Mouse (Mus musculus) forebrain, embryonic 13.5 days (tissue): ENCODE data around the gene Arl3. TPM values are rescaled to one million over a fixed set of nuclear protein-coding genes. Genes with fewer than 3 reads are reported as not detected.

Experiments used
- ATAC-seq: fragments of 200-750 bp; cut with Nextera tagmentation; 2 replicates; pipeline ENCODE4 v1.8.0; 2017
- H3K27ac ChIP-seq: fragments of 300-500 bp; sonication (generic); 2 replicates; pipeline ENCODE4 v1.5.1; 2015; ENCODE audit warnings: inconsistent platforms, mild to moderate bottlenecking, moderate library complexity
- H3K27me3 ChIP-seq: fragments of 300-500 bp; sonication (generic); 2 replicates; pipeline ENCODE4 v1.6.1; 2015; ENCODE audit warnings: mild to moderate bottlenecking, inconsistent platforms
- H3K36me3 ChIP-seq: fragments of 300-500 bp; sonication (generic); 2 replicates; pipeline ENCODE4 v1.6.1; 2015; ENCODE audit warnings: mild to moderate bottlenecking, inconsistent platforms; ENCODE audit not compliant: poor library complexity, severe bottlenecking
- H3K4me1 ChIP-seq: fragments of 300-500 bp; sonication (generic); 2 replicates; pipeline ENCODE4 v1.6.1; 2015; ENCODE audit warnings: inconsistent platforms
- H3K4me2 ChIP-seq: fragments of 300-500 bp; sonication (generic); 2 replicates; pipeline ENCODE4 v1.6.1; 2015; ENCODE audit warnings: inconsistent platforms, mild to moderate bottlenecking, moderate library complexity
- H3K4me3 ChIP-seq: fragments of 300-500 bp; sonication (generic); 2 replicates; pipeline ENCODE4 v1.5.1; 2015; ENCODE audit warnings: mild to moderate bottlenecking, inconsistent platforms
- H3K9ac ChIP-seq: fragments of 300-500 bp; sonication (generic); 2 replicates; pipeline ENCODE4 v1.6.1; 2015; ENCODE audit warnings: mild to moderate bottlenecking, inconsistent platforms
- H3K9me3 ChIP-seq: fragments of 300-500 bp; sonication (generic); replicated peaks from 2 replicates; pipeline ENCODE4 v1.6.1; 2016; ENCODE audit warnings: inconsistent platforms
- WGBS: fragments of 180-500 bp; shearing (Covaris S2); methylation state at CpG from one replicate; pipeline ENCODE4 v1.1.7; 2015; 5-methylcytosine and 5-hydroxymethylcytosine counted together
- polyA plus RNA-seq: library from polyadenylated mRNA; unstranded; fragments of >200 nt; fragmentation: Nextera tagmentation; extraction: Ambion mirVana; gene quantifications from 2 replicates; pipeline ENCODE4 v1.2.1, GENCODE M21; 2015

Arl3 gene
- polyA plus RNA-seq, 1 experiment from 2014 or later: 245 TPM

DNA sequence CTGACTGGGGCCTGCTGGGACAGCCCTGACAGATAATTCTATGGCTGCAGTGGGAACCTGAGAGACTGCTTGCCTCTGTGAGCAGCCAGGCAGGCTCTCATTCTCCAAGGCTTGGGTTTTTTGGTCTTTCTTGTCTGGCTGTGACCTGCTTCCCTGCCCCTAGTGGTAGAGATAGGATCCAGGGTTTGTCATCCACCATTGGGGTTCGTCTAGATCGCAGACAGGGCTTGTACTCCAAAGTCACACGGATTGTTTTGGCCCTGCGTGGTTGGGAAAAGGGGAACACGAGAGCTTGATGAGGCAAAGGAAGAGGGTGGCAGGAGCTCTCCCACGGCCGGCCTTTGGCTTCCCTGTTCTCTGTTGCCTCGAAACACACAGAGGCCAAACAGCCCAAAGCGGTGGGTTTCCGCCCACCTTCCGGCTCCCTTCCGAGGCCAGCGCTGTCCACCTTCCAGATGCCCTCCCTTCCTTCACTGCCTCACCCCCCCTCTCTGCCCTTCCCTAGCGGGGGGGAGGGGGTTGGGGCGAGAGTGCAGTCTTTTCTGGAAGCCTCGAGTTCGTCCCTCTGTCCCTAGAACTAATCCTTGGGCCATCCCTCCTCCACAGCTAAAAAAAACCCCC is 90.0 kb downstream of the Arl3 start:
- Histone ChIP-seq H3K27me3 (no peaks in the 10 kb centered on the region), H3K4me2 (no peak overlapping the region), H3K36me3 (peaks cover 67% of the 10 kb centered on the region), H3K4me1 (peaks cover 25% of the 10 kb centered on the region), H3K4me3 (no peak overlapping the region), H3K27ac (no peak overlapping the region), H3K9ac (no peak overlapping the region), H3K9me3 (no peaks in the 10 kb centered on the region)
- WGBS: 31% methylated on average over 17 of the region's 17 CpGs
- no peak for ATAC-seq

DNA sequence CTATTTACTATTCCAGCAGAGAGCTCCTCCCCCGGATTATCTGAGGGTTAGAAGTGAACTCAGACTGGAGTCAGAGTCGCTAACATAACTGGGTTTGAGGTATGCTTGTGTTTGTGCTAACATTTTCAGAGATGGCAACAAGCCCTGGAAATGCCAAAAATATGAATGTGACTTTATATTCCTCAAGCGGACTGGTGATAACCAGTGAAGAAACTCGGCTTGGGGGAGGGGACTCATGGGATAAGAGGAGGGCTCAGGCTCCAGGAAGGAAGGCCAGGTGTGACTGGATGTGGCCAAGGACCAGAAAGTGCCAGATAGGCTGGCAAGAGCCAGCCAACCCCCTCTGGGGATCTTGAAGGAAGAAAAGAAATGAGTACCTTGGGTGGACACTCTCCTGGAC is 91.2 kb downstream of the Arl3 start:
- Histone ChIP-seq H3K4me2 (no peak overlapping the region), H3K4me1 (peaks cover 29% of the 10 kb centered on the region), H3K36me3 (peaks cover 66% of the 10 kb centered on the region), H3K27me3 (no peaks in the 10 kb centered on the region), H3K4me3 (no peak overlapping the region), H3K9me3 (no peaks in the 10 kb centered on the region), H3K9ac (no peak overlapping the region), H3K27ac (no peak overlapping the region)
- WGBS: 18% methylated on average over 4 of the region's 4 CpGs
- no peak for ATAC-seq

DNA sequence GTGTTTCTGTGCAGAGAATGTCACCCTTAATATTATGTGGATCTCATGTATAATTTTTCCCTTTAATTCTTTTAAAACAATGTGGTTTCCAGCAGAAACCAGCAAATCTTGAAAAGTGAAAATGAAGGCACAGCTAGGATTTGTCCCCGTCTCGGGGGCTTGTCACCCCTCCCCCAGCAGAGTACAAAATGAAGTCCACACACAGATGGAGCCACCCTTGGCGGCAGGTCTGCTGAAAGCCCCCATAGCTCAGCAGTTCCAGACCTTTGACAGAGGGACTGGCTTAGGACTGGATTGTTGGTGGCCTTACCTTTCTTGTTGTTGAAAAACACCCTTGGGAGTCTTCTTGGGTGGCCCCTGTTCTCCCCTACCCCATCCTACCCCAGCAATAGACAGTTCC is 91.6 kb downstream of the Arl3 start:
- H3K4me1 ChIP-seq: peaks cover 29% of the 10 kb centered on the region
- no peak overlapping the region for H3K9ac ChIP-seq
- H3K4me3 ChIP-seq: no peak overlapping the region
- no peak for ATAC-seq
- H3K9me3 ChIP-seq: no peaks in the 10 kb centered on the region
- WGBS: 12% methylated on average over 3 of the region's 3 CpGs
- no peaks in the 10 kb centered on the region for H3K27me3 ChIP-seq
- peaks cover 63% of the 10 kb centered on the region for H3K36me3 ChIP-seq
- no peak overlapping the region for H3K4me2 ChIP-seq
- no peak overlapping the region for H3K27ac ChIP-seq

Other genes starting within 250 kb of the Arl3 start
- gene Psd, start 246.0 kb downstream of the Arl3 start, polyA plus RNA-seq: 31.0 and 34.8 TPM in 2 replicates
- gene Fbxl15, start 245.0 kb downstream of the Arl3 start, polyA plus RNA-seq: 30.8 and 32.8 TPM in 2 replicates
- gene Cuedc2, start 234.5 kb downstream of the Arl3 start, polyA plus RNA-seq: 304 and 309 TPM in 2 replicates
- 7.6 and 7.8 TPM in 2 replicates for gene Mfsd13a, start 232.1 kb downstream of the Arl3 start, polyA plus RNA-seq
- 1.7 and 2.2 TPM in 2 replicates for gene 2310034G01Rik, start 222.9 kb downstream of the Arl3 start, polyA plus RNA-seq
- gene Actr1a, start 177.4 kb downstream of the Arl3 start, polyA plus RNA-seq: 285 and 307 TPM in 2 replicates
- gene Sufu, start 176.3 kb downstream of the Arl3 start, polyA plus RNA-seq: 28.0 and 30.3 TPM in 2 replicates
- 22.5 and 22.6 TPM in 2 replicates for gene Trim8, start 71.5 kb downstream of the Arl3 start, polyA plus RNA-seq
- gene Sfxn2, start 167 bp upstream of the Arl3 start, polyA plus RNA-seq: 12.4 and 13.2 TPM in 2 replicates
- gene Wbp1l, start 25.9 kb upstream of the Arl3 start, polyA plus RNA-seq: 33.1 and 36.5 TPM in 2 replicates
- gene Cyp17a1, start 100.0 kb upstream of the Arl3 start, polyA plus RNA-seq: not detected in 2 replicates
- gene Borcs7, start 116.7 kb upstream of the Arl3 start, polyA plus RNA-seq: 14.3 and 16.5 TPM in 2 replicates
- gene As3mt, start 134.3 kb upstream of the Arl3 start, polyA plus RNA-seq: 16.6 and 18.0 TPM in 2 replicates
- gene Cnnm2, start 188.4 kb upstream of the Arl3 start, polyA plus RNA-seq: 2.3 and 3.0 TPM in 2 replicates